Mouse (Mus musculus): ENCODE measurements at regions not wholly inside any gene's neighbourhood (a gene's known extent, or its start where the extent isn't known, plus 50 kb on each side); places are given as distances from the start of the nearest gene placed in this dataset.

DNA sequence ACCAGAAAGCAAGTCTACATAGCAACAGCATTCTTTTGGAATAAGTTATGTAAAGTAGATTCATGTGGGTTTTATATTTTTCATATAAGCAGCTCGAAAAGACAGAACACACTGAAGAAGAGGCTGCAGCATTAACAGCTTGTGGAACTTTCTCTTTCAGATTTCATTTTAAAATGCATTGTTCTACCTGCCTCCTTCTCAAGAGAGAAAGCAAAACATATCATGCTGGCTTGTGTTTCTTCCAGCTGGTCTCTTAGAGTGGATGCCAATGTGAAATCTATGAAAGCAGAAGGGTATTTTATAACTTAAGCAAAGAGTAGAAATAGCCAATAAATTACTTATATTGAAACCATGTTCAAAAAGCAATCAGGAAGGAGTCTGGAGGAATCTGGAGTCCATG, 74.2 kb upstream of the Sstr4 start:
- Histone ChIP-seq H3K27ac (no peak overlapping the region), H3K36me3 (no peaks in the 10 kb centered on the region), H3K27me3 (replicated peaks) (no peaks in the 10 kb centered on the region), H3K4me1 (peaks cover 2% of the 10 kb centered on the region; the same call in 1 of the 2 replicates), H3K9me3 (no peaks in the 10 kb centered on the region), H3K4me3 (no peak overlapping the region), H3K9ac (no peak overlapping the region), H3K4me2 (replicated peaks) (no peak overlapping the region)
- ATAC-seq (ENCODE audit: low FRiP score, low read depth) = no peak
- 80% methylated on average over 1 of the region's 1 CpGs for WGBS

DNA sequence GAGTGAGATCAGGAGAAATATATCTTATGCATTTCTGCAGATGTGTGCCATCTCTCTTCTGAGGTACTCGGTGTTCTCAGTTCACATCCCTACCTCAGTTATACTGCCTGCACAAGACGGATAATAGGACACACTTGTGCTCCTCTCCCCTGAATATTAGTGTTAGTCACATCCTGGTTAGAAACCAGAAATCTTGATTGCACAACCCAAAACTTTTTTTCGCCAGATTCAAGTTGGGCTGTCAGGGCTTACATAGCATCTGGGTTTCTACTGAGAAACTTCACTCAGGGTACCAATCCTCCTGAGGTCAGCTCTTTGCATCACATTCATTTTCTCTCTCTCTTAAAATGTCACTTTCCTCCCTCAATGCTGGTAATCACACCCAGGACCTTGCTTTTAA, 69.8 kb upstream of the Sstr4 start:
- Histone ChIP-seq H3K4me3 (no peak overlapping the region), H3K9me3 (no peaks in the 10 kb centered on the region), H3K27me3 (replicated peaks) (no peaks in the 10 kb centered on the region), H3K4me2 (replicated peaks) (no peak overlapping the region), H3K4me1 (peaks cover 5% of the 10 kb centered on the region; the same call in 1 of the 2 replicates), H3K27ac (no peak overlapping the region), H3K36me3 (no peaks in the 10 kb centered on the region), H3K9ac (no peak overlapping the region)
- 91% methylated on average over 3 of the region's 3 CpGs for WGBS
- no peak for ATAC-seq (ENCODE audit: low FRiP score, low read depth)

DNA sequence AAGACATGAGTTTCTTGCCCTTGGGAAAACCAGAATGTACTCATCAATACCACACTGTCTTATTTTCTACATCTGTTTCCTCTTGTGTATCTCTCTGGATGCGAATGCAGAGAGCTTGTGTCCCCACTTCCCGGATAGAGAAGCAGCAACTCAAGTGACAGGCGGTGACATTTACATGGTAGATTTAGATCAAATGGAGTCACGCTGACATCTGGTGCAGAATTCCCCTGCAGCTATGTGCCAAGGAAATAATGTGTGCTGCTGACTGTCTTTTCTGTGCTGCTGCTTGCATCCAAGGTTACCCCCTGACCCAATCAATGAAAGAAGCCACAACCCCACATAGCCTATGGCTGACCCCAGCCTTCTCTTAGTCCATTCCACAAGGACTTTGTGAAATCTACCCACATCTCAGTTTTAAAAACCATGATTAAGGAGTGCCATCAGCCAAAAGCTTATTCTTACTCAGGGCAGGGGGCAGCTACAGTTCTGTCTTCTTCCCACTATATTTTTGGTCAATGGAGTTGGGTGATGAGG, 69.2 kb upstream of the Sstr4 start:
- no peaks in the 10 kb centered on the region for H3K27me3 ChIP-seq (replicated peaks)
- H3K4me2 ChIP-seq (replicated peaks) = no peak overlapping the region
- H3K4me3 ChIP-seq = no peak overlapping the region
- no peak for ATAC-seq (ENCODE audit: low FRiP score, low read depth)
- no peaks in the 10 kb centered on the region for H3K36me3 ChIP-seq
- no peak overlapping the region for H3K27ac ChIP-seq
- no peak overlapping the region for H3K9ac ChIP-seq
- H3K9me3 ChIP-seq = no peaks in the 10 kb centered on the region
- H3K4me1 ChIP-seq = peaks cover 5% of the 10 kb centered on the region; the same call in 1 of the 2 replicates
- 43% methylated on average over 4 of the region's 4 CpGs for WGBS

DNA sequence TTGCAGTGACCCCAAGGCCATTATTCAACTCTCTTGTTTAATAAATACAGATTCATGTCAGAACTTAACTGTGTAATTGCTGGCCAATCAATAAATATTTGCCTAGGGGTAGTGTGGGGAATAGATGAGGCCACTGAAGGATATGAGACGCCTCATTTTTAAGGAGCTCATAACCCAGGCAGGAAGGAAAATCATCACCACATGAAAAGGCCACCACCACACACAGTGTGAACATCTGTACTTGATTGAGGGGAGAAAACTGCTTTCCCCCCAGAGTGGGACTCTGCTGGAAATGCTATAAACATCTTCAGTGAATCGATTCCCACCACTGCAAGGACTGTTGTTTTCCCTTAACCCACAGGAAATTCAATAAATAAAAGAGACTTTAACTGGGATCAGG, 68.7 kb upstream of the Sstr4 start:
- Histone ChIP-seq H3K4me2 (replicated peaks) (no peak overlapping the region), H3K4me3 (no peak overlapping the region), H3K9me3 (no peaks in the 10 kb centered on the region), H3K27me3 (replicated peaks) (no peaks in the 10 kb centered on the region), H3K27ac (no peak overlapping the region), H3K36me3 (no peaks in the 10 kb centered on the region), H3K9ac (no peak overlapping the region), H3K4me1 (peaks cover 5% of the 10 kb centered on the region; the same call in 1 of the 2 replicates)
- 0 out of 2 replicates have a peak, but pooled peaks have one; percentile 44 for ATAC-seq (ENCODE audit: low FRiP score, low read depth)
- WGBS = 42% methylated on average over 2 of the region's 2 CpGs

DNA sequence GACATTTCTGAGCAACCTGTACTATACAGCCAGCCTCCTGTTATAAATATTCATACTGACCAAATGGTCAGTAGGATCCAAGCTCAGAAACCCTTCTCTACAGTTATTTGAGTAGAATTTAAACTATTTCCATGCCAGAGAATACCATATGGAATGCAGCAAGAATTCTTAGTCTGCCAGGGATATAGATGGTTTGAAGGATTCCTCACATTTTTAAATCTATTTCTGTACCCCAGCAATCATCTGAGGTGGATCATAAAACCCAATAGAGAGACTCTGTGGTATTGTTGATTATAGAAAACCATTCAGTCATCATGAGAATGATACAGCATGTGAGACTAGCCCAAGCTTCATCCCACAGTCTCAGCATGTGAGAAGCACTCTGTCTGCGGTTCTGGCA, 67.6 kb upstream of the Sstr4 start:
- no peak overlapping the region for H3K27ac ChIP-seq
- H3K4me2 ChIP-seq (replicated peaks) = no peak overlapping the region
- no peak overlapping the region for H3K9ac ChIP-seq
- H3K36me3 ChIP-seq = no peaks in the 10 kb centered on the region
- no peak for ATAC-seq (ENCODE audit: low FRiP score, low read depth)
- H3K27me3 ChIP-seq (replicated peaks) = no peaks in the 10 kb centered on the region
- WGBS = 83% methylated on average over 1 of the region's 1 CpGs
- H3K9me3 ChIP-seq = no peaks in the 10 kb centered on the region
- peaks cover 5% of the 10 kb centered on the region; the same call in 1 of the 2 replicates for H3K4me1 ChIP-seq
- no peak overlapping the region for H3K4me3 ChIP-seq

DNA sequence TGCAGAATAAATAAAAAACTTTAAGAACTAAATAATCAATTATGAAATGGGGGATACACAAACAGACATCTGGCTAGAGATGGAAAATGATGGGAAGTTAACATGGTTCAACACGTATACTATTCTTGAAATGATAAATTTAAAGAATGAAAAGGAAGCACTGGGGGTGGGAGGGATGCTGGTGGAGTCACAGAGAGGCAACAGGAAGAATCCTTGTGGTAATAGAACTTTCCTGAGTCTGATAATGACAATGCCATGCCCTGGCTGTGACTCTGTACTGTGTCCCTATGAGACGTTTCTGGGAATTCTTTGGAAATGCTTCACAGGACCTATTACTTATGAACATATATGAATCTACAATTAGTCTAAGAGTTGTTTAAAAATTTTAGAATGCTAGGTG, 64.8 kb upstream of the Sstr4 start:
- Histone ChIP-seq H3K27ac (no peak overlapping the region), H3K4me2 (replicated peaks) (no peak overlapping the region), H3K4me1 (peaks cover 5% of the 10 kb centered on the region; the same call in 1 of the 2 replicates), H3K27me3 (replicated peaks) (no peaks in the 10 kb centered on the region), H3K36me3 (no peaks in the 10 kb centered on the region), H3K4me3 (no peak overlapping the region), H3K9ac (no peak overlapping the region), H3K9me3 (no peaks in the 10 kb centered on the region)
- 93% methylated on average over 2 of the region's 2 CpGs for WGBS
- ATAC-seq (ENCODE audit: low FRiP score, low read depth) = no peak

DNA sequence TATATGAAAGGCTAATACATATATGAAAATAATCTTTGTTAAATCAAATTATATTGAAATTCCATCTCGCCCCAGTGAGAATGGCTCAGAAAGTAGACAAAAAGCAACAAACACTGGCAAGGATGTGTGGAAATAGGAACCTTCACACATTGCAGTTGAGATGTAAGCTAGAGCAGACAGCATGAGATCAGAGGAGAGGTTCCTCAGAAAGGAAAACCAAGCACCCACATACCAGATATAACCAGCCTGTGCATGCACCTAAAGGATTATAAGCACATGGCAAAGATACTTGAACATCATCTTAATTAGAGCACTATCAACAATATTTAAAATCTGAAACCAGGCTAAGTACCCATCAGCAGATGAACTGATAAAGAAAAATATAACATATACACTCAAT, 60.6 kb upstream of the Sstr4 start:
- 93% methylated on average over 1 of the region's 1 CpGs for WGBS

DNA sequence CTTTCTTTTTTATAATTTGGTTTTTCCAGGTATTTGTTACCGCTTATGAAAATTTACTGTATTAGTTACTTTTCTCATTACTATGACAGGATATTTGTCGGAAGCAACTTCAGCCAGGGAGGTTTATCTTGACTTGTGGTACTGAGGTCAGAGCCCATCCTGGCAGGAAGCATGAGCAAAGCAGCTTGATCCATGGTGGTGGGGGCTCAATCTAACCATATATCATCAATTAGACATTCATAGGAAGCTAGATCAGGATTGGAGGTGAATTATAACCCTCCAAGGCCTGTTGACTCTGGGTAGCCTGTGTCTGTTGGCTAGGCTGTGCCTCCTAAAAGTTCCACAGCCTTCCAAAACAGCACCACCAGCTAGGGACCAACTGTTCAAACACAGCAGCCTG, 58.5 kb upstream of the Sstr4 start:
- no peak for ATAC-seq (ENCODE audit: low FRiP score, low read depth)
- H3K27me3 ChIP-seq (replicated peaks) = no peaks in the 10 kb centered on the region
- no peaks in the 10 kb centered on the region for H3K4me1 ChIP-seq
- H3K9ac ChIP-seq = no peak overlapping the region
- no peak overlapping the region for H3K4me2 ChIP-seq (replicated peaks)
- no peaks in the 10 kb centered on the region for H3K9me3 ChIP-seq
- no peak overlapping the region for H3K4me3 ChIP-seq
- no peaks in the 10 kb centered on the region for H3K36me3 ChIP-seq
- 84% methylated on average over 2 of the region's 2 CpGs for WGBS
- H3K27ac ChIP-seq = no peak overlapping the region

More for the DNA sequence above, 60.6 kb upstream of the Sstr4 start:
- H3K9ac ChIP-seq = no peak overlapping the region
- H3K4me3 ChIP-seq = no peak overlapping the region
- no peaks in the 10 kb centered on the region for H3K9me3 ChIP-seq
- H3K27me3 ChIP-seq (replicated peaks) = no peaks in the 10 kb centered on the region
- H3K4me2 ChIP-seq (replicated peaks) = no peak overlapping the region
- H3K27ac ChIP-seq = no peak overlapping the region
- no peaks in the 10 kb centered on the region for H3K4me1 ChIP-seq
- no peak for ATAC-seq (ENCODE audit: low FRiP score, low read depth)
- H3K36me3 ChIP-seq = no peaks in the 10 kb centered on the region

DNA sequence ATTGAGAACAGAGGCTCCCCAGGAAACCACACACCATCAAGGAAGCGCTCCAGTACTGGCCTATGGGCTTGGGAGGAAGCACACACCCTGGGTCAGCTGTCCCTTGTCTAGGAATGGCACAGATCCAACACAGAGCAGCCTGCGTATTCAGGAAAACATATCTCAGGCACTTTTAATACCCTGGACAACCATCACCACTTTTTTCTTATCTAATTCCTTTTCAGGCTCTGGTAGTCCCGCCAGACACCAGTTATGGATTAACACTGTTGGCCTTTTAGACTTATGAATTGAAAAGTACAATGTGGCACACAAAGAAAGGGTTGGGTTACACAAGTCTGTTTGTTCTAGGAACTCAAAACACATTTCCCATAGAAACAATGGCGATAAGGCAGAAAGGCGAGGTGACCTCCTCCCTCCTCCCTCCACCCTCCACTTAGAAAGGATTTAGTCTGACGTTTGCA, 56.8 kb upstream of the Sstr4 start:
- Histone ChIP-seq H3K4me1 (no peaks in the 10 kb centered on the region), H3K36me3 (no peaks in the 10 kb centered on the region), H3K9me3 (no peaks in the 10 kb centered on the region), H3K27me3 (replicated peaks) (no peaks in the 10 kb centered on the region), H3K9ac (no peak overlapping the region), H3K4me3 (no peak overlapping the region), H3K27ac (no peak overlapping the region), H3K4me2 (replicated peaks) (no peak overlapping the region)
- 39% methylated on average over 6 of the region's 6 CpGs for WGBS
- ATAC-seq (ENCODE audit: low FRiP score, low read depth) = peak; percentile 88

DNA sequence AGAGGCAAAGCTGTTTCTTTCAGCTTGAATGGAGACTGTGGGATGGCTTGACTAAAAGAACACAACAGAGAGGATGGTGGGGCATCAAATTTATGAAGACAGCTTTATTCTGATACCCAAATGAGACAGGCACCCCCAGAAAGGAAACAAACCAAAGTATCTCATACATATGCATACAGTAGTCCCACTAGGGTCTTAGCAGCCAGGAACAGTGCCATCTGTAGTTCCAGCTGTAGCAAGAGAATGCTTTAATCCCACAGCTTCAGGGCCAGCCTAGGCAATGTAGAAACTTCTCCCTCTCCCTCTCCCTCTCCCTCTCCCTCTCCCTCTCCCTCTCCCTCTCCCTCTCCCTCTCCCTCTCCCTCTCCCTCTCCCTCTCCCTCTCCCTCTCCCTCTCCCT, 56.2 kb upstream of the Sstr4 start:
- Histone ChIP-seq H3K27me3 (replicated peaks) (no peaks in the 10 kb centered on the region), H3K4me1 (no peaks in the 10 kb centered on the region)
- peak; percentile 90 for ATAC-seq (ENCODE audit: low FRiP score, low read depth)

DNA sequence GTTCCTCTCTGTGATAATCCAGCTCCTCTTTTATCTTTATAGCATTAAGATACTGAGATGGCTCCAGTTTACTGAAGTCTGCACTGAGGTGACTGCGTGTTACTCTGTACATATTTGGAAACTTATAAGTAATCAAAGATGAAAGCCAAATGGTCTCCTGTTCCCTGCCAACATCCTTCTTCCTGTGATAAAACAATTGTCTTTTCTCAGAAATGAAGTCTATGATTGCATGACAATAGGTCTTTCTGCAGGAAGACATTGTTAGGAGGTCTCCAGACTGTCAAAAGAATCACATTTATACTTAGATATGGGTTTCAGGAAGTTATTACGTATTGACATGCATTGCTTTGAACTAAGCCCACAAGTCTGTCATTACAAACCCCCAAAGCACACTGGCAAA, 51.0 kb upstream of the Sstr4 start:
- Histone ChIP-seq H3K27me3 (replicated peaks) (no peaks in the 10 kb centered on the region), H3K4me1 (no peaks in the 10 kb centered on the region), H3K36me3 (no peaks in the 10 kb centered on the region), H3K4me3 (no peak overlapping the region), H3K4me2 (replicated peaks) (no peak overlapping the region), H3K9ac (no peak overlapping the region), H3K27ac (no peak overlapping the region), H3K9me3 (no peaks in the 10 kb centered on the region)
- ATAC-seq (ENCODE audit: low FRiP score, low read depth) = no peak
- 88% methylated on average over 2 of the region's 2 CpGs for WGBS

More for the DNA sequence above, 56.2 kb upstream of the Sstr4 start:
- no peaks in the 10 kb centered on the region for H3K9me3 ChIP-seq
- no peak overlapping the region for H3K27ac ChIP-seq
- no peak overlapping the region for H3K4me2 ChIP-seq (replicated peaks)
- H3K4me3 ChIP-seq = no peak overlapping the region
- no peak overlapping the region for H3K9ac ChIP-seq
- H3K36me3 ChIP-seq = no peaks in the 10 kb centered on the region
